Mouse (Mus musculus) cerebellum, adult 8-10 months (tissue): Measurements from ENCODE around the gene Ppif.

Source experiments
- DNase-seq: peaks from one replicate; pipeline ENCODE4 v3.0.0; 2022

The Ppif gene

DNA sequence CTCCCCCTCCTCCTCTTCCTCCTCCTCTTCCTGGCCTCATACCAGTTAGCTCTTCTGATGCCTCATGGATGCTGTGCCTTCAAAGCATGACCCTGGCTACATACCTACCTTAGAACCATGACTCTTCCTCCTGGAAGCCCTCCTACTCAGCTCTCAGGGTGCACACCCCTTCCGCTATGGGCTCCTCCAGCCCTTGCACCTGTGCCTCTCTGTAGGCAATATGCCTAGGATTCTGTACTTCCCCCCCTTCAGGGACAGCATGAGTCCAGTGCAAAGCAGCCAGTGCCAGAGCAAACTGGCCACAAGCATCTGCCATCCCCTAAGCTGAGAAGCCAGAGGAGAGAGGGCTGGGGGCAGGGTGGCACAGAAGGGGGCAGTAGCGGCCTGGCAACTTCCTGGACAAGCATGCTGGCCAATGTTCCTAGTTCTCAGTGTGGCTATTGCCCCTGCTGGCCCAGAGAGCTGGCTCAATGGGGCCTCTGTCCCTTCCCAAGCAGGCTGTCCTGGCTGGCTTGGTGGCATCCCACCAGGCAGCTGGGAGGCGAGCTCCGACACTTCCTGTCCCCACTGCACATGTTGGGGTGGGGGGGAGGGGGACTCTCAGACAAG, 46.1 kb downstream of the Ppif start:
- DNase-seq, result peak; percentile 23

DNA sequence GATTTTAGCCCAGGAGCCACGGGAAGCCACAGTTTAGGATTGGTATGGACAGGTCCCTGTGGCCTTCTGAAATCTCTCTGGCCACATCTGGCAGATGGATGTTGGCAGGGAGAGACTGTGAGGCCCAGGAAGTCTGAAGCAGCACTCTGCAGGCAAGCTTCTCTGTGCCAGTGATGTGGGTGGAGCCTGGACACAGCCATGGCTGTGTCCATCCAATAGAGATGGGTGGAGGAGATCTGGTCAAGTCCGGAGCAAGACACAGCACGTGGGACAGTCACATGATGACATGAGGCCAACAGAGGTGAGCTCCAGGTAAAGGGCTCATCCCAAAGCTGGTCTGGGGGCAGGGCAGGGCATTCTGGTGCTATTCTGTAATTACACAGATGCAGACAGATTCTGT, 47.3 kb downstream of the Ppif start:
- no peak for DNase-seq

DNA sequence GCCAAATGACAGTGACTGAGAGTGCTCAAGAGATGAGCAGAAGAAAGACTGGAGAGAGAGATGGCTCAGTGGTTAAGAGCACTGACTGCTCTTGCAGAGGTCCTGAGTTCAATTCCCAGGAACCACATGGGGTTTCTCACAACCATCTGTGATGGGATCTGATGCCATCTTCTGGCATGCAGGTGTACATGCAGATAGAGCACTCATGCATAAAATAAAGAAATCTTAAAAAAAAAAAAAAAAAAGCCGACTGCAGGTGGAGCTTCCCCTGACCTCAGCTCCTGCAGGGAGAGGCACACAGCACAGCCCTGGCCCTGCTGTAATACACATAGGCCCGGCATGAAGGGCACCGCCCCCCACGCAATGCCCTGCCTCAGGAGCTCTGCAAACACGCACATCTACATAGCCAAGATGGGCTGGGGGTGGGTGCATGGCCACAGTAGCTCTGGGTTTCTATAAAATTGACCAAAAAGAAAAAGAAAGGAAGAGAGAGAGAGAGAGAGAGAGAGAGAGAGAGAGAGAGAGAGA, 48.0 kb downstream of the Ppif start:
- DNase-seq, result no peak

DNA sequence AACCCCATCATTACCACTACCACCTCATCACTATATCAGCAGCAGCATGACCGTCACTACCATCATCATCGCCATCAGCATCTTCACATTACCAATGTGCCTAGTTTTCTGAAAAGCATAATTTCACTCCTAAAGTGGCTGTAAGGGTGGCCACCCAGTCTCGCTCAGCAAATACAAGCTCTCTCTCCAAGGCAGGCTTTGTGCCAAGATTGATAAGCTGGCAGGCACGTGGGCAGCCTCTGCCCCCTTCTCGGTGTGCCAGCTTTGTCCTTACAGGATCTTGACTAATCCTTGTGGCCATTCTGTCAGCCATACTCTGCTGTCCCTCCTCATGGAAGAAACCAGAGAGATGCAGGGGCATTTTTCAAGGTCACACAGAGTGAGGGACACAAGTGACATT, 49.0 kb downstream of the Ppif start:
- no peak for DNase-seq

DNA sequence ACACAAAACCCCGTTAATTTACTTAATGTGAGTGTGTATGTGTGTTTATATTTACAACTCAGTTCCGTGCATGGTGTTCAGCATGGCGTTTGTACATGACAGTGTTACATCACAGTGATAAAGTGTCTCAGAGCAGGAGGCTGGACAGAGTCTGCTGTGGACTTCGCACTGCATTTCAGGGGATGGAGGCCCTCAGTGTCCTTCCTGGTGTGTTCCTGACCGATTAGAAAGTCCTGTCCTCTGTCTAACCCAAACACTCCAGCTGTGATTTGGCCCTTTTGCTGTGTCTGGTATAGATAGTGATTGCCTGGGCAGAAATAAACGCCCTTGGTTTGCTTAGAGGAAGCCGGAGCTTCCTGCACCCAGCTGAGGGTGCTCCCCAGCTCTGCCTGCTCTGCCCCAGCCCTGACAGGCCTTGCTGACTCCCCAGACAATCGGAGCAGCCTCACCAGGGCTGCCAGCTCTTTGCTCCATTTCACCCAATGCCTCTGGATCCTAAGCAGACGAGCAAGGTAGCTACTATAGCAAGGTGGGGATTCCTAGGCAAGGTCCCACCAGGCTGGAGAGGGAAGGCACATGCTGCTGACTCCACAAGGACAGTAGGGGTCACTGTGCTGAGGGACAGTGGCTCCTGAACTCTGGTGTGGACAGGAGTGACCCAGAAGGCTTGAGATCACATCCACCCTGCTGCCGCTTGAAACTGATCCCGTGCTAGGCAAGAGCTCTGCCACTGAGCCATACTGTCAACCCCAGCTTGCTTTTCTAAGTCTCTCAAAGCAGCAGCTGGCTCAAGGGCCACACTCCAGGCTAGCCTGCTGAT, 51.6 kb downstream of the Ppif start:
- no peak for DNase-seq

DNA sequence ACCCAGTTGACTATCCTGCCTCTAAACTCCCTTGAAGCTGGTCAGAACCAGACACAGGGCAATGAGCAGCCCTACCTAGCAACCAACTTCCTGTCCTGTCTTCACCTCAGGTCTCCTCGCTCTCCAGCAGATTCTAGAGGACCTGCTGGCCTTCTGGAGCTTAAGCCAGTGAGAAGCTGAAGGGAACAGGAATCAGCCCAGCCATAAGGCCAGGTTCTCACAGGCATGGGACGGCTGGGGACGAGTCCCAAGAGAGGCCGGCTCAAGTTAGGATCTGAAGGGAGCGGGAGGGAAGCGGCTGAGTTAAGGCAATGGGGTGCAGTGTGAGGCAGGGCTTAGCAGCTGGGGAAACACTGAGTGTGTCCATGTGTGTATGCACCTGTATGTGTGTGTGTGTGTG, 52.4 kb downstream of the Ppif start:
- no peak for DNase-seq

DNA sequence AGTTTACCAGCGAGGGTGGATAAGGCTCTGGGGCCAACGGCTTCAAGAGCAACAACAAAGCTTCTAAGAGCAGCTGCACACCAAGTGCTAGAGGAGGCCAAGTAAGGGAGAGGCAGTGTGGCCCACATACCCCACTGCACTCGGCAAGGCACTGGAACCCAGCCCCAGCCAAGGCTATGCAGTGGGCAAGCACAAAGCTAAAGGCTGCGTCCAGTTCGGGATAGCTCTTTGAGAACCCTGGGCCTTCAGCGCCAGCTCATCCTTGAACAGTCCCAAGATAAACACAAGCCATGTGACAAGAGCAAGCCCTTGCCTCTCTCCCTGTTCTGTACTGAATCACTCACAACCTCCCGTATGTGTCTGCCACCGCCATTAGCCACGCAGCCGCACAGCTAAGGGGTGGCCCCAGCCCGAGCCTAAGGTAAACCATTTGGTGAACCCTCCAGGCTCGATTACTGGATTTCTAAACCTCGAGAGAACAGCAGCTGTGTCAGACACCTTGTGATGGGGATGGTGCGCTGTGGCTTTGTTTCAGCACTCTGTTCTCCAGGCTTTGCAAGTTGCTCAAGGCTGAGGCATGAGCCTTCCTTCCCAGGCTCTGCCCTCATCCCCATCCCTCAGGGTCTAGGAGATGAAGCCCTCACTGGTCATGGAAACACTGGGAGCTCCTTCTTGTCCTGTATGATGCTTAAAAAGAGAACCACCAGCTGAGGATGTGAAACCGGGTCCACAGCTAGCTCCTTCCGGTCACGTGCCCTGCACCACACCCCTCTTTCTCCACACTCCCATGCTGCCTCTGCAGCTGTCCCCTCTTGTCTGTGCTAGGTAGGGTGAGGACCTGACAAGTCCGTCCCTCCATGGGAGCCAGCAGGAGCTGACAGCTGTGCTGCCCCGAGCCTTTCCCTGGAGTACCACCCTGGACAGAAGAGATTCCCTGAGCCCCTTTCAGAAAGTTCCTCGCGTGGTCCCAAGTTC, 53.3 kb downstream of the Ppif start:
- DNase-seq, result no peak

GRCm38 (mm10) chr14:25747996-25748756, 54.2 kb downstream of the Ppif start:
- DNase-seq, result no peak

GRCm38 (mm10) chr14:25749143-25749909, 55.4 kb downstream of the Ppif start:
- no peak for DNase-seq
